Mouse (Mus musculus): Measurements from ENCODE around the gene Kifc1.
"Not testable (repeated sequence)": the region's sequence is repeated elsewhere in the genome, so short reads cannot be mapped to it uniquely, and the experiment has no call there.

Kifc1 gene

DNA sequence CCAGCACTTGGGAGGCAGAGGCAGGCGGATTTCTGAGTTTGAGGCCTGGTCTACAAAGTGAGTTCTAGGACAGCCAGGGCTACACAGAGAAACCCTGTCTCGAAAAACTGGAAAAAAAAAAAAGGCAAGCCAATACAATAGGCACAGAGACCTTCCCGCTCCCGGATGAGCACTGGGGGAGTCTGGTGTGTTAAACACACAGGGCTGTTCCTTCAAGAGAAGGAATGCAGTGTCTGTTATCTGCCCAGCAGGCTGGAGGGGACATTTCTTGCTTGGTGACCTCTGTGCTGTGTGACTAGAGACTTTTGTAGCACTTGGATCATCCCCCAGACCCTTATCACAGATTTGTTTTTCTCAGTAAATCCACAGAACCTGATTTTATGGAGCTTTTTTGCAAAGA is 11.2 kb upstream of the Kifc1 start:
- no peak for DNase-seq

DNA sequence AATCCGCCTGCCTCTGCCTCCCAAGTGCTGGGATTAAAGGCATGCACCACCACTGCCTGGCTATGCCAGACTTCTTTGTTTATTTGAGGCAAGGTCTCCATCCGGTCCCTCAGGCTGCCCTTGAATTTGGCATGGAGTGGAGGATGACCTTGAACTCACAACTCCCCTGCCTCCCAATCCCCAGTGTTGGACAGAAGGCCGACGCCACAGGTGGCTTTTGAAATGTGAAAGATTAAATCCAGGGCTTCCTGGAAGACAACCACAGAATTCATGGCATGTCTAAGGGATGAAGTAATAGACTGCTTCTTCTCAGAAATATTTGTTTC is 10.5 kb upstream of the Kifc1 start:
- DNase-seq: no peak

DNA sequence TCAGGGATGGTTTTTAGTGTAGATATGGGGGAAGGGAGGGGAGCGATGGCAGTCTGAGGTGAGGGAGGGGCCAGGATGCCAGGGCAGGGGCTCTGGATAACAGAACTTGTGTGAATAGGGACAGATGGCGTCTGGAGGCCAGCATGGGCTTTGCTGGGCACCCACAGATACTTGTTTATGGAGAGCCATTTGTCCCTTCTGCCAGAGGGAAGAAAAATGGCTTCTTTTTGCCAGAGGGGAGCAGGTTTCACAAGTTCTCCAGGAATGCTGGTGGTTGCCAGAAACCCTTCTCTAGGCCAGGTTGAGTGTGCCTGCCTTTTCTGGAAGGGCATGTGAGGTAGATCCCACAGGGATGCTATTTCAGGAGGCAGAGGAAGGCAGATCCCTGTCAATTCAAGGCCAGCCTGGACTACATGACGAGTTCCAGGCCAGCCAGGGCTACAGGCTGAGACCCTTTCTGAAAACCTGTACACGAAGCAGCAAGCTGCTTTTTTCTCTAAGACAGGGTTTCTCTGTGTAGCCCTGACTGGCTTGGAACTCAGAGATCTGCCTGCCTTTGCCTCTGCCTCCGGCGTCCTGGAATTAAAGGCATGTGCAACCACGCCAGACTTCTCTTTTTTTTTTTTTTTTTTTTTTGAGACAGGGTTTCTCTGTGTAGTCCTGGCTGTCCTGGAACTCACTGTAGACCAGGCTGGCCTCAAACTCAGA is 10.0 kb upstream of the Kifc1 start:
- DNase-seq: no peak

- DNase-seq: no peak
Observed at GRCm38 (mm10) chr17:33899642-33900041, 9.2 kb upstream of the Kifc1 start.

- not testable (repeated sequence) for DNase-seq
Observed at GRCm38 (mm10) chr17:33898193-33898592, 7.7 kb upstream of the Kifc1 start.

DNA sequence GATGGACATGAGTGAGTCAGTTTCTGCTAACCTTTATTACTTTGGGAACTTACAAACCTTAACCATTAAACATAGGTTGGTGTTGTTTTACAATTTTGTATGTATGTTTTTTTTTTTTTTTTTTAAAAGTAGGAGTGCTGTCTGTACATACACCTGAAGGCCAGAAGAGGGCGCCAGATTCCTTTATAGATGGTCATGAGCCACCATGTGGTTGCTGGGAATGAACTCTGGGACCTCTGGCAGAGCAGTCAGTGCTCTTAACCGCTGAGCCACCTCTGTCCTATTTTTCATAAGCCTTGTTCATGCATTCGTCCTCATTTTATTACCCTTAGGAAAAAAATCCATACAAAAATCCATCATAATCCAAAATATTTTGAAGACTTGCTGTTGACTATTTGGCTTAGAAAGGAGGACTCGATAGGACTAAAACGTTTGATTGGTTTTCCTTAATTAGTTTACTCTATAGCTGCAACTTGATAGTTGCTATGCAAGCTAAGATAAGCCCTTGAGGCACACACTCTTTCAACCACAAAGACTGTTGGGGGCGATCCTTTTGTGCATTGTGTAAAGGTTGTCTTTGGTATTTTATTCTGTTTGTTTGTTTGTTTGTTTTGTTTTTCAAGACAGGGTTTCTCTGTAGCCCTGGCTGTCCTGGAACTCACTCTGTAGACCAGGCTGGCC is 6.8 kb upstream of the Kifc1 start:
- peak; percentile 63 for DNase-seq

DNA sequence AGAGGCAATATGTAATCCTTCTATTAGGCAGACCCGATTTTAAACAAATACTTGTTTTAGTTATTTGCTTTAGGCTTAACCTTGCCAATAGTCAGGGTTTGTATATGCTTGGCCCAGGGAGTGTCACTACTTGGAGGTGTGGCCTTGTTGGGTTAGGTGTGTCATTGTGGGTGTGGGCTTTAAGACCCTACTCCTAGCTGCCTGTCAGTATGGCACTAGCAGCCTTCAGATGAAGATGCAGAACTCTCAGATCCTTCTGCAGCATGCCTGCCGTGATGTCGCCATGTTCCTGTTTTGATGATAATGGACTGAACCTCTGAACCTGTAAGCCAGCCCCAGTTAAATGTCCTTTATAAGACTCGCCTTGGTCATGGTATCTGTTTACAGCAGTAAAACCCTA is 2.5 kb upstream of the Kifc1 start:
- not testable (repeated sequence) for DNase-seq

- DNase-seq: no peak
Observed at GRCm38 (mm10) chr17:33892429-33892828, 2.0 kb upstream of the Kifc1 start.

DNA sequence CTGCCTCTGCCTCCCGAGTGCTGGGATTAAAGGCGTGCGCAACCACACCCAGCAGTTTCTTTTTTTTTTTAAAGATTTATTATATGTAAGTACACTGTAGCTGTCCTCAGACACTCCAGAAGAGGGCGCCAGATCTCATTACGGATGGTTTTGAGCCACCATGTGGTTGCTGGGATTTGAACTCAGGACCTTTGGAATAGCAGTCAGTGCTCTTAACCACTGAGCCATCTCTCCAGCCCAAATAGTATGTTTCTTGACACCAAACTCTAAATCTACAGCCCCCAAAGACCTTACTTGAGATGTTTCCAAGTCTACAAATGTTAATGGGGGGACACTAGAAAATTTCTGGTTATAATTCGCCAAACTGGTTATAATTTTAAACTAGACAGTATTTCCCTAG is 1.4 kb upstream of the Kifc1 start:
- peak; percentile 39 for DNase-seq

- no peak for DNase-seq
Observed at GRCm38 (mm10) chr17:33891357-33891756, 896 bp upstream of the Kifc1 start.

- DNase-seq: not testable (repeated sequence)
Observed at GRCm38 (mm10) chr17:33889941-33890532, 424 bp downstream of the Kifc1 start.

- DNase-seq: not testable (repeated sequence)
Observed at GRCm38 (mm10) chr17:33888230-33888629, 2.2 kb downstream of the Kifc1 start.

- not testable (repeated sequence) for DNase-seq
Observed at GRCm38 (mm10) chr17:33887802-33888201, 2.7 kb downstream of the Kifc1 start.

DNA sequence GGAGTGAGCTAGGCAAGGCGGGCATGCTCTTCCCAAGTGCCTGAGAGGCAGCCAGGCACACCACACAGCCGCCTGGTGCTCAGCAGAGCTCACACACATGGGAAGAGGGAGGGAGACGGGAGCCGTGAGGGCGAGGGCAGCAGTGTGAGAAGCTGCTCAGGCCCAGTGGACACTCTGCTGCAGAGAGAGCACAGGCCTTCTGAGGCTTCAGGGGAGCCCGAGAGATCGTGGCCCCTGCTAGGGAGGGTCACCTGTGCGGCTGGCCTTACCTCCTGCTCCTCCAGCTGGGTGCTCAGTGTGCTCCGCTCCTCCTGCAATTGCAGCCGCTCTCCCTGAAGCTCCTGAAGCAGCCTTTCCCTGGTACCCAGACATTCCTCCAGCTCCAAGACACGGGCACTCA is 6.1 kb downstream of the Kifc1 start:
- DNase-seq: not testable (repeated sequence)

DNA sequence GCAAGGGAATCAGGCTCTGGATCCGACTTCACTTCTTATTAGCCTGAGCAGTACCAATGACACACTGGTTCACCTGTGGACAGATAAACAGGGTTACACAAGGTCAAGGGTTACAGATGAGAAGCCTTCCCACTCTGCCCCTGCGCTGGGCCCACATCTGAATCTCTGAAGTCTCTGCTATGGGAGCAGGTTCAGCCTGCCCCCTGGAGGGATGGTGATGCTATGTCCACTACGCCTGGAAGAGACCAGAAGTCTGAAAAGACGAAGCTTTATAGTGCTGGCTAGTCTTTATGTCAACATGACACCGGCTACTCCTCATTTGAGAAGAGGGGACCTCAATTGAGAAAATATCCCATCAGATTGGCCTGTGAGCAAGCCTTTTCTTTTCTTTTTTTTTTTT is 14.7 kb downstream of the Kifc1 start:
- DNase-seq: peak; percentile 42

GRCm38 (mm10) chr17:33874411-33874810 is 16.1 kb downstream of the Kifc1 start:
- DNase-seq: peak; percentile 39

DNA sequence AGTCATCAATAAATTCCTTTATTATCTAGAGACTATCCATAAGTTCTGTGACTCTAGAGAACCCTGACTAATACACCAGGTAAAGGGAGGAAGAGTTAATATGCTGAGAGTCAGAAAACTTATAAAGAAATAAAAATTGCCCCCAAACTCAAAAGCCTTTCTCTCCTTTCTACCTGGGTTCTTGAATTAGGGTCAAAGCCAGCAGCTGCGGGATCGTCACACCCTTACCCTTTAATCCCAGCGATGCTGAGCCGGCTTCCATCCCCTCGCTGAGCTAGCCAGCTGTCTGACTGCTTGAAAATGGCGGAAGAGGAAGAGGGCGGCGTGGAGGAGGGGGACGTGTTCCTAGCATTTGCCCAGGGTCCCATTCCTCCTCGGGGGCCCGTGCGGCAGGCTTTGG is 16.9 kb downstream of the Kifc1 start, which contains the start of gene Gm7029:
Gm7029 (plus strand) TSS at position 301 of the 400 bp plus-strand sequence.
- not testable (repeated sequence) for DNase-seq

DNA sequence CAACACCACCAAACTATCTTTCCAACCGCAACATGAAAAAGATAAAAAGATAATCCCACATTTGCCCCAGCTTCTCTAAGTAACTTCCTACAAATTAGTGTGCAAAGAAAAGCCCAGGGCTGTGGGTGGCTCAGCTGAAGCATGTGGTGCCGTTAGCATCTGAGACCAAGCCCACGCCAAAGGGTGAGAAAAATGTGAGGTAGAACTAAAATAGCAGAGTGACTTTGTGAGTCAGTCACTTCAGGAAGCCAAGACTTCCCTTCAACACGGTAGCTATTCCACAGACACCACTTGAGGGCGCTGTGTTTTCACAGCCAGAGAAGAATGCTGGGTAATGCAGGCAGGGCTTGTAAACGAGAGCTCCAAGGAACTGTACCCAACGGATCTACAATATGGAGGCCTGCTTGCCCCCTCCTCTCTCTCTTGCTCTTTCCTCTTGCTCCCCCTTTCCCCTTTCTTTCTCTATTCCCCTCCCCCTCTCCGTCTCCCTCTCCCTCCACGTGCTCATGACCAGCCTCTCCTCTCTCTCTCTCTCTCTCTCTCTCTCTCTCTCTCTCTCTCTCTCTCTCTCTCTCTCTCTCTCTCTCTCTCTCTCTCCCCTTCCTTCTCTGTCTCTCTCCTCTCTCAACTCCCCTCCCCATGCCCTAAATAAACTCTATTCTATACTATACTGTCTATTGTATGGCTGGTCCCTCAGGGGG is 25.0 kb downstream of the Kifc1 start:
- peak; percentile 82 for DNase-seq

- no peak for DNase-seq
Observed at GRCm38 (mm10) chr17:33857816-33858215, 32.6 kb downstream of the Kifc1 start.

GRCm38 (mm10) chr17:33851331-33851730 is 39.1 kb downstream of the Kifc1 start:
- no peak for DNase-seq

GRCm38 (mm10) chr17:33848139-33848538 is 42.3 kb downstream of the Kifc1 start:
- DNase-seq: no peak

GRCm38 (mm10) chr17:33844196-33844595 is 46.3 kb downstream of the Kifc1 start:
- no peak for DNase-seq

- DNase-seq: peak; percentile 92
Observed at GRCm38 (mm10) chr17:33842966-33843795, 47.3 kb downstream of the Kifc1 start, which contains the start of gene Cd320. TSS of gene Cd320 (plus strand) at chr17:33843091.

All from thymus, postnatal 4 days (tissue).